Mouse (Mus musculus): ENCODE measurements around the gene Cdk8. TPM values are rescaled to one million over a fixed set of nuclear protein-coding genes. Genes with fewer than 3 reads are reported as not detected.
A peak's percentile ranks its signal among the peaks of the same experiment; 100 is the strongest.
"Not testable (repeated sequence)": the region's sequence is repeated elsewhere in the genome, so short reads cannot be mapped to it uniquely, and the experiment has no call there.

Gene Cdk8
- 10 to 100 TPM; 43.0 to 78.1 TPM for total RNA-seq (2021)
- long read RNA-seq, experiment 1, transcript Cdk8-201 (13 exons, 2,973 nt): major isoform, 8 of 90 reads
- long read RNA-seq, experiment 1, partial matches to known transcripts: 11 of 90 reads
- long read RNA-seq, experiment 1, other reads (novel, unspliced or antisense): 69 of 90 reads
- long read RNA-seq, experiment 2, partial matches to known transcripts: 3 of 44 reads
- long read RNA-seq, experiment 2, other reads (novel, unspliced or antisense): 38 of 44 reads

- peak; percentile 92 to 95 for DNase-seq
Observed at GRCm38 (mm10) chr5:146230864-146231654, at the start of gene Cdk8. TSS of gene Cdk8 (plus strand) at chr5:146231230.

- DNase-seq: not testable (repeated sequence)
Observed at GRCm38 (mm10) chr5:146185204-146185603, 45.8 kb upstream of the Cdk8 start, which contains the start of gene 1700001J03Rik. TSS of gene 1700001J03Rik (minus strand) at chr5:146185304.

DNA sequence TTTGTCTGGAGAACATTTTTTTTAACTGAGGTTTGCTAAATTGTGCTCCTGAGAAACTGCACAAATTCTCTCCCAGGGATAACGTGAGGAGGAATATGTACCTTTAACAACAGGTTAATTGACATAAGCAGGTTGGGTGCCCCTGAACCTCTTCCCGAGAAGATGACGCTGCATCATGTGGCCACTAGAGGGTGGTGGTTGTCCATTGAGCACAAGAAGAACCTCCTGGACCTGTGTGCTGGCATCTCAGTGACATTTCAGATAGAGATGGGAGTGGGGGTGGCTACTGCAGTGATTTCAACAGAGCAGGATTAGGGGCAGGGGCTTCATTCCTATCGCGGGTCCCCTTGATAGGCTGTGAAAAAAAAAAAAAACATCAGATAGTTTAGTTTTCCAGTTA, 43.6 kb upstream of the Cdk8 start:
- DNase-seq: peak; percentile 65 to 74

GRCm38 (mm10) chr5:146188144-146188543, 42.9 kb upstream of the Cdk8 start:
- no peak for DNase-seq

GRCm38 (mm10) chr5:146188712-146189111, 42.3 kb upstream of the Cdk8 start:
- no peak for DNase-seq

- DNase-seq: no peak
Observed at GRCm38 (mm10) chr5:146190093-146190492, 40.9 kb upstream of the Cdk8 start.

DNA sequence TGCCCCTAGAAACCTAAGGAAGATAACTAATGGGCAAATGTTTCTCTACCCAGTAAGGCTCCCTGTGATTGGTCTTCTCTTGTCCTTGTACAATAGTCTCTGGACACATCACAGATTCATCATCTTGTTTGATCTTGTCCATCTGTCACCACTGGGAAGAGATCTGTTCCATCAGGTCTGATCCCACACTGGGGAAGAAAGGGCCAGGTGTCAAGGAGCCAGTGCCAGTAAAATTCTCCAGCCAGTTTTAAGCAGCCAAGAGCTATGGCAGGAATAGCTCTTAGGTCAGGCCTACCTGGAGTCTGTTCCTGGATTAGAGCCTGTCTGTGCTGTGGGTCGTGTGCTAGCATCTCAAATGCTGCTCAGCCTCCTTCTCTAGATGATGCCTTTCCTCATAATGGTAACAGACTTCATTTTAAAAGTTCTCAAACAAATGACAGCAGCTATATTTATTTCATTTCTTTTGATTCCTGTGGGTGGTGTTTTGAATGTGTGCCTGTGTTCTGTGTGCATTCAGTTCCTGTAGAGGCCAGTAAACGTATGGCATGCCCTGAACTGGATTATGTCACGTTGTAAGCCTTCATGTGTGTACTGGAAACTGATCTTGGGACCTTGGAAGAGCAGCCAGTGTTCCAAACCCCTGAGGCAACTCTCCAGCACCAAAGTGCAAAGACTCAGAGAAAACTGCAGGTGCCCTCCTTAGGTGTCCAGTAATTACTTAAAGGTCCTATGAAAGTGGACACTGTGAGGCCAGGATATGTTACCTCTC, 40.3 kb upstream of the Cdk8 start:
- no peak for DNase-seq

GRCm38 (mm10) chr5:146193360-146193759, 37.7 kb upstream of the Cdk8 start:
- DNase-seq: no peak

DNA sequence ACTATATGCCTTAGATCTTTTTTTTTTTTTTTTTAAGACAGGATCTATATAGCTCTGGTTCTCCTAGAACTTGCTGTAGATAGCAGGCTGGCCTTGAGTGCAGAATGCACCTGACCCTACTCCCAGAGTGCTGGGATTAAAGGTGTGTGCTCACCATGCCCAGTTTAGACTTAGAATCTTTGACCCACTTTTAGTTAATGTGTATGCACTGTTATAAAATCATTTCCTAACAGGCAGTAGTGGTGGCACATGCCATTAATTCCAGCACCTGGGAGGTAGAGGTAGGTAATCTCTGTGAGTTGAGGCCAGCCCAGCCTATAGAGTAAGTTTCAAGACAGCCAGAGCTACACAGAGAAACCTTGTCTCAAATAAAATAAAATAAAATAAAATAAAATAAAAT, 32.0 kb upstream of the Cdk8 start:
- DNase-seq: no peak

GRCm38 (mm10) chr5:146199540-146199939, 31.5 kb upstream of the Cdk8 start:
- DNase-seq: no peak

DNA sequence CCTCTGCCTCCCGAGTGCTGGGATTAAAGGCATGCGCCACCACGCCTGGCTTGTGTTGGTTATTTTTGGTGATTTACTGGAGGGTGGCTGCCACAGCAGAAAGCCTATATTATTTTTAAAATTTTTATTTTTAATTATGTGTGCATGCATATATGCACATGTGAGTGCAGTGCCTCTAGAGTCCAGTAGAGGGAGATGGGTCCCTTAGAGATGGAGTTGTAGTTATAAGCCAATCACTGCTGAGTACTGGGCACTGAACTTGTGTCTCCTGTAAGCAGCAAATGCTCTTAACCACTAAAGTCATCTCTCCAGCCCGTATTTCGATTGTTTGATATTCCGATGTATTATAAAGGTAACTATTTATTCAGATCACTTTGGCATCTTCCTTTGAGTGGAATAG, 30.4 kb upstream of the Cdk8 start:
- DNase-seq: no peak

DNA sequence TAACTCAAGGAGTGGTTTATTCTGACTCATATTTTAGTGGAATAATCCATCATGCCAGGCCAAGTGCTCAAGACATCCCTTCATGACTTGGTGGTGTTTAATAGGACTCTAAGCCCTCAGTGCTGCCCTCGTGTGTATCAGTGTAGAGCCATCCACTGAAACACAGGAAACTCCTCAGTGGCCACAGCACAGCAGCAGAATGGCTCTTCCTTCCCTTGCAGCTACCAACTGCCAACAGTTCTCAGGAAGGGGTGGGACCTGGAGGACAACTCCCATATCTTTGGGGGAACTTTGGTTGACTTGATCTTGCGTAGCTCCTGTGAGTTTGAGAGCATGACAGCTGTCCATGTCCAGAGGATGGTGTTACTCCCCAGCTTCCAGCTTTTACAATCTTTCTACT, 27.1 kb upstream of the Cdk8 start:
- no peak for DNase-seq

- no peak for DNase-seq
Observed at GRCm38 (mm10) chr5:146205537-146205936, 25.5 kb upstream of the Cdk8 start.

GRCm38 (mm10) chr5:146220501-146220878, 10.5 kb upstream of the Cdk8 start:
- DNase-seq: no peak

DNA sequence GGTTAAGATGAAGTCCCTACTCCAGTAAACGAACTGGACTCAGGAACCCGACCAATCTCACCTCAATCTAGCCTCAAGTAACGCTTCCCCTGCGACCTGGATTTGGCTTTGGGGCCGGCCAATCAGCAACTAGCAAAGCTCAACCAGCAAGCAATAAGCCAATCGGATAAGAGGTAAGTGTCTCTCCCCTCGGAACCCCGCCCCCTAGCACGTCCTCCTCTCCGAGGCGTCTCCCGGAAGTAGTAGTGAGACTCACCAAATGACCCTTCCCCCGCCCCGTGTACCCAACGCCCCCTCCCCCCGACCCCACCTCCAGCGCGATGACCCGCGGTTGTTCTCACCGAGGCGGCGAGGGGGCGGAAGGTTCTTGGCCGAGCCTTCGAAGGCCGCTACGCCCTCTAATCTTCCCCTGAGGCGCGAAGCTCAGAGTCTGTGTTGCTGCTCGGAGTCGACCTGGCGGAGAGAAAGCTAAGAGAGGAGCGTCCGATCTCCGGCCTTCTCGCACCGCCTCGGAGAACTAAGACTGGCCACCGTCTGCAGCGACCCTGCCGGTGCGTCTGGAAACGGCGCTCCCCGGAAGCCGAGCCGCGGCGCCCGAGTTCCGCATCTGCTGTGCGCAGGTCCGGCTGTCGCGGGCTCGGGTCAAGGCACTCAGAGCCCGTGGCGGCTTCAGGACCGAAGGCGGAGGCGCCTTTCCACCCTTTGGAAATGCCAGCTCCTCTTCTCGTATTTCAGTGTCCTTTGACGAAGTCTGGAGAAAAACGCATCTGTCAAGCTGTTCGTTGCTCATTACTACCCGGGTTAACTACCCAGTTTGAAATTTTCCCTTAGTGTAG, 9.9 kb upstream of the Cdk8 start, which contains the start of gene Rnf6:
Gene Rnf6 (minus strand): TSS at position 677 of the 836 bp plus-strand sequence.
- peak; percentile 96 to 97 for DNase-seq

- no peak for DNase-seq
Observed at GRCm38 (mm10) chr5:146221722-146222121, 9.3 kb upstream of the Cdk8 start.

GRCm38 (mm10) chr5:146223786-146224185, 7.2 kb upstream of the Cdk8 start:
- DNase-seq: peak; percentile 28 to 62

DNA sequence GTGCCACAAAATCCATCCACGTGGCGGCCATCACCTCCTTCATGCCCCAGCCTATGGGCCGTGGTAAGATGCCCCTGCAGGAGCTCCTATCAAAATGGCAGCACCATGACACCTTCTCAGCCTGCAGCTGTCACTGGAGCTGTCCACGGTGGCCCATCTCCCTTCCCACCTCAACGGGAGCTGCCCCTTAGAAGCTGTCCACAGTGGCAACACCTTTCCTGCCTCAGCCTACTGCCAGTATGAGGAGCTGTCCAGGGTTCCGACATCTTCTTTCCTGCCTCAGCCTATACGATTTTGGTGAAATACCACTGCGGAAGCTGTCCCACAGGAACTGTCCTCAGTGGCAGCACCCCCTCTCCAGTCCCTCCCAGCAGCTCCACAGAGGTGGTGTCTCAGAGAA, 3.5 kb upstream of the Cdk8 start:
- DNase-seq: no peak

- no peak for DNase-seq
Observed at GRCm38 (mm10) chr5:146229869-146230650, 970 bp upstream of the Cdk8 start.

DNA sequence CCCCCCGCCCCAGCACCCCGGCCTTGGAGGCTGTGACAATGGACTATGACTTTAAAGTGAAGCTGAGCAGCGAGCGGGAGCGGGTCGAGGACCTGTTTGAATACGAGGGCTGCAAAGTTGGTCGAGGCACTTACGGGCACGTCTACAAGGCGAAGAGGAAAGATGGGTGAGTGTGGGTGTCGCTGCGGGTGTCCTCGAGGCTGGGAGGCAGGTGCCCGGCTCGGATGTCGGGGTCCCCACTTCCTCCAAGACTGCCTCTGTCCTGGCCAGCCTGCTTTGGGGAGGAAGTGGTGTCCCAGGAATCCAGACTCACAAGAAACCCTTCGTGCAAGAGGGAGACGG, 596 bp downstream of the Cdk8 start:
- peak; percentile 38 to 45 for DNase-seq

DNA sequence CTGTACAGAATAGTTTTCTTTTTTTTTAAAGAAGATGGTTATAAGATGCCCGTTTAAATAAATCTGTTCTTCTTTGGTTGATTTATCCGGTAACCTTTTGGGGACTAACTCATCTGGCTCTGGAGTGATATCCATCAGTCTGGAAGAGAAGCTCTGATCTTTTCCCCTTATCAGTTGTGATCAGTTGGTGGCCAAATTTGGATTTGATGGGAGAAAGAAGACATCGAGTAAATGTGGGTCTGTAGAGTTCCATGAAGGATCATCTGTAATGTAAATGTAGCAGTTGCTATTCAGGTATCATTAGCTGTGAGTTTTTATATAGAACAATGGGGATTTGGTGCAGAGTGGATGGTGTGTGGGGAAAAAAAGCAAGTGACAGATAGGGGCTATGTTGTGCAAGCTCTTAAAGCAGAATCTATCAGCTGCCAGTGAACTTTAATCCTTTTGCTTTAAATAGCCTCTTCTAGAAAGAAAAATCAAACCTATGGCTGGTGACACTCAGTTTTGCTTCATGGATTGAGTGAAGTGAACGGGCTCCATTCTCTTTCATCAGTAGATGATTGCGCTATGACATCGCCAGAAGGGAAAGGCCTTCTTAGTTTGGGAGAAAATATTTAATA, 1.1 kb downstream of the Cdk8 start:
- no peak for DNase-seq

Data from adrenal gland, postnatal 36 days (tissue).